Mouse (Mus musculus): ENCODE results near the gene Ranbp17.
"Not testable (repeated sequence)": the region's sequence is repeated elsewhere in the genome, so short reads cannot be mapped to it uniquely, and the experiment has no call there.

The Ranbp17 gene

DNA sequence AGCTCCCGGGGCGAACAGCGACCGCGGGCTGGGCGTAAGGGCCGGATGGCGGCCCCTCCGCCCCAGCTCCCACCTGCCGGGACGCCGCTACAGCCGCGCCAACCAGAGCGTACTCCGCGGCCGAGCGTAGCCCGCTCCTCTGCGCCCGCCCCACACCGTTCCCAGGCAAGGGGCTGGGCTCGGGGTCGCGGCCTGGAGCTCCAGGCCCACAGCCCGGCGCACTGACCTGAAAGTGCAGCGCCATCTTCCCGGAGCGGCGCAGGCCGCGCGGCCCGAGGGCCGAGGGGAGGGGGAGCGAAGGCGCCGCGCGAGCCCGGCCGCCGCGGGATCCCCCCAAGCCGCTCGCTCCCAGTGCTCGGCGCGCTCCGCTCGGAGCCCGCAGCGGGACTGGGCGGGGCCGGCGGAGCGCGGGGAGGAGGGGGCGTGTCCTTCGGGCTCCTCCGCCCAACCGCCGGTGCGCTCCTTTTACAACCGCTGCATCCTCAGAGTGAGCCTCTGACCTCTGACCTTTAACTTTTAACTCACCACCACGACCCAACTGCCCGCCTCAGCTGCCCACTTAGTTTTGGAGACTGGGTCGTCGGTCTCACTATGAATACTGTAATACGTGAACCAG, at the start of gene Ranbp17:
Ranbp17 (minus strand) TSS at position 371 of the 616 bp plus-strand sequence.
- peak; percentile 1 to 4 for DNase-seq

DNA sequence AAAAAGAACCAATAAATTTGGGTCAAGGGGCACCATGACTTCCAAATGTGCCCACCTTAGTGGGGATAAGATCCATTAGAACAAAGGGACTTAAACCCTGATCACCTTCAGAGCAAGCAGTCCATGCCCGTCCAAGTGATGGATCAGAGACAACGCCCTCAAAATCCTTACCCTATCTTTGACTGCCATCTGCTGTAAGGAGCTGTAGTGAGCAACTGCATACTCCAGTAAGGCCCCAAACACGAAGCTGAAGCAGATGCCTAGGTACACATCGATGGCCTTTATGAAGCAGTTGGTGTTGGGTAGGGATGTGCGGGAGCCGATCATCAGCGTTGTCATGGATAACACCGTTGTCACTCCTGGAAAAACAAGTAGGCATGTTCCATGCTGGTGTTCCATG, 40.6 kb upstream of the Ranbp17 start:
- no peak for DNase-seq

DNA sequence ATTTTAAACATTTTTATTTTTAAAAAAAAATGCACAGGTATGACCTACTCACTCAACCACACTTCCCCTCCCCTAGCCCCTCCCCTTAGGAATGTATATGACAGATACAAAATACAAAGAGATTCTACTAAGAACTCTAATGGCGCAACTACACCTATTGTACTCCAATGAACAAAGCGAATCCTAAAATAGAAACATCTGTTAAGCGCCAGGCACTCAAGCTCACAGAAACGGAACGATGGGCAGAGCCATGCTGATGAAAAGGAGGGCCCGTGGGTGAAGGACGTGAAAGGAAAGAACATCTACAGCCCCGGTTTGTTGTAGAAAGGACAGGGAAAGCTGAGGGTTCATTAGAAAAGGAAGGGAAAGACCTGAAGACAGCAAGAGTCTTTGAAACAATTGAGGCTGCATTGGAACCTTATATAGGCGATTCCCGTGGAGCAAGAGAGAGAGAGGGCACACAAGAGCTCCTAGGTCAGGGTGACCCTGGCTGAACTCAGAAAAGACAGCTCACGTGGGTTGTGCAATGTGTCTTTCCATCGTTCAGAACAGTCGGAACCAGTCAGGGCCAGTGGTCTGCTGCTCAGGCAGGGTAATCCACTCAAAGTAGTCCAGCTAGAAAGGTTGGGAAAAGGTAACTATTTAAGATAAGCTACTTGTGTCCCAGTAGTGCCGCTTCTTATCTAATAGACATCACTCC, 37.5 kb upstream of the Ranbp17 start:
- no peak for DNase-seq

GRCm38 (mm10) chr11:33547386-33547785, 33.8 kb upstream of the Ranbp17 start:
- no peak for DNase-seq

- DNase-seq, result no peak
These were observed 31.4 kb upstream of the Ranbp17 start for GRCm38 (mm10) chr11:33544945-33545344.

- DNase-seq, result no peak
These were observed 30.6 kb upstream of the Ranbp17 start for GRCm38 (mm10) chr11:33544121-33544520.

DNA sequence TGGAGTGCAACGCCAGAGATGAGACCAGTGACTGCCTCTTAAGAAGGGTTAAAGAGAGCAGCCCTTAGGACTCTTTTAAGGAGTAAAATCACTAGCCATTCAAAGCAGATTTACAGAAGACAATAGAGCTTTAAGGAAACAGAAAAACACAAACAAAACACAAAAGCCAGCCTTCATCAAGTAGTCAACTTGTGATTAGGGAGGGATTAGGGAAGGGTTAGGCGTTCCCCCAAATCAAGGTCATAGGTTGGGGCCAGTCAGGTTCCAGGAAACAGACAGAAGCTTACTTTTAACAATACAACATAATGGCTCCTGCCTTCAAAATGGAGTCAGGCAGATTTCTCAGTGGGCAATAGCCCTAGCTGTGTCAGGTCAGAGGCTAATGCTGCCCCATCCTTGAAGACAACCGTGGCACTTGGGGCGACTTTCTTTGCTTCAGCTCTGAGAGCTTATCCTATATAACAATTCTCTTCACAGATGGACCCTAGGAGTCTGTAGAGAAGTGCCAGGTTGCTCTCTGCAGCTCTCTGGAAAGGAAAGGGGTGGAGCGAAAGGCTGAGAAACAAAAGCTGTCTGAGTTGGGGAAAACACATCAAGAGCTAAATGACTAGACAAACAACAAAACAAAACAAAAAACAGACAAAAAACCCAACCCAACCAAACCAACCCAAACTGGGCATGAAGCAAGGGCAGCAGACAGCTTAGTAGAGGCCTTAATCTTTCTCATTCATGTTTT, 24.0 kb upstream of the Ranbp17 start:
- DNase-seq, result no peak

DNA sequence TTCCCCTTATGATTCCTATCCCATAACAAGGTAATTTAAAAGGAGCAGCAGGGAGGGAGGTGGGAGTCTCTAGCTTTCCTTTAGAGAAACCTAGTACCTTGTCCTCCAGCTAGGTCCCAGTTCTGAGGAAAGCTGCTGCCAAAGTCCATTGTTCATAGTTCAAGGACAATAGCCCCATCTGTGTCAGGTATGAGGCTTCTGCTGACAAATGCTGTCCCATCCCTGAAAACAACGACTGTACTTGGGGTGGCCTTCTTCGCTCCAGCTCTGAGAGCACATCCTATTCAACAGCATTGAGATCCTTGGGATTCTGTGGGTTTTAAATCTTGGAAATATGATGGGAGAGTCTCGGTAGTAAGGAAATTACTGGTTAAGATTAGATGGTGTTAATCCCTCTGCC, 23.1 kb upstream of the Ranbp17 start:
- no peak for DNase-seq

- no peak for DNase-seq
These were observed 21.0 kb upstream of the Ranbp17 start for GRCm38 (mm10) chr11:33534541-33534940.

GRCm38 (mm10) chr11:33533577-33533976, 20.0 kb upstream of the Ranbp17 start:
- DNase-seq, result no peak

DNA sequence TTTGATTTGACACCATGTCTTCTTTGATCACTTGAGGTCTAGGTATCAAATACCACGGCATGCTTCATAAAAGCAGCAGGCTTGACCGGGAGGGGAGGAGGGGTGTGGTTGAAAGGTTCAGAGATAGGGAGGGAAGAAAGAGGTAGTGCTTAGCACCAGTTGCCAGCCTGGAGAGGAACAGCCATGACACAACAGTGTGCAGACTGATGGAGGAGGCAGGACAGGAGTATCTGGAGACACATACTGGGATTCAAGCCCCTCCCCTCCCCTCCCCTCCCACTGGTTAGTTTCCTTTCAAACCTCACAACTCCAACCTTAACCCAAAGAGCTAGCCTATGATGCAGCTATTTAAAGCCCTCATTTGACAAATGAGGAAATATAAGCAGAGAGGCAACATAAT, 16.0 kb upstream of the Ranbp17 start:
- DNase-seq, result no peak

DNA sequence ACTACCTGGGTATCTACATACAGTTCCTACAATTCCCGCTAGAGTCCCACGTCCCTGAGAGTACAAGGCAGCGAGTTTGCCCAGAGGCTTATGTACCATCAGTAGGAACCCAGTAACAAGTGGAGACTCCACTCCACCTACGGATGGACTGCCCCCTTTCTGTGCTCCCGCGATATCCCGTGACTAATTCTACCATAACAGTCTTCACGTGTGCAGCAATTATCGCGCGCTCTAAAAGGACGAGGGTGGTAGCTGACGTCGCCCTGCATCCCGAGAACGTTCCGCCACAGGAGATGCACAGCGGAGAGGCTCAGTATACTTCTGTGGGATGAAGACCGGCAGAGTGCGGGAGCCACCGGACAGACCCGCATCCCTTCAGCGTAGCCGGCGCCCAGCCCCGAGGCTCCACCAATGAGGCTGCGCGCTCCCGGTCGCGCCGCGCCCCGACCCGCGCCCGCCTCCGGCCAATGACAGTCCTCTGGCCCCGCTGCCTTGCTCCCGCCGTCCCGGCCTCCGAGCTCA, 631 bp downstream of the Ranbp17 start:
- DNase-seq, result peak; percentile 1

DNA sequence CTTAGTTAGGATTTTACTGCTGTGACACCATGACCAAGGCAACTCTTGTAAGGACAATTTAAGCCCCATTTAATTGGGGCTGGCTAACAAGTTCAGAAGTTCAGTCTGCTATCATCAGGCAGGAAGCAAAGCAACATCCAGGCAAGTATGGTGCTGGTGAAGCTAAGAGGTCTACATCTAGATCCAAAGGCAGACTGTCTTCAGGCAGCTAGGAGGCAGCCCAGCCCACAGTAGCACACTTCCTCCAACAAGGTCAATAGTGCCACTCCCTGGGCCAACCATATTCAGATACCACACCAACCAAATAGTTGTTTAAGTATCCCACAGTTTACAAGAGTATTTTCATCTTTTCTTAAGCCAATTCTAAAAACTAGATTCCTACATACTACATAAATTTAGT, 4.1 kb downstream of the Ranbp17 start:
- DNase-seq, result no peak

DNA sequence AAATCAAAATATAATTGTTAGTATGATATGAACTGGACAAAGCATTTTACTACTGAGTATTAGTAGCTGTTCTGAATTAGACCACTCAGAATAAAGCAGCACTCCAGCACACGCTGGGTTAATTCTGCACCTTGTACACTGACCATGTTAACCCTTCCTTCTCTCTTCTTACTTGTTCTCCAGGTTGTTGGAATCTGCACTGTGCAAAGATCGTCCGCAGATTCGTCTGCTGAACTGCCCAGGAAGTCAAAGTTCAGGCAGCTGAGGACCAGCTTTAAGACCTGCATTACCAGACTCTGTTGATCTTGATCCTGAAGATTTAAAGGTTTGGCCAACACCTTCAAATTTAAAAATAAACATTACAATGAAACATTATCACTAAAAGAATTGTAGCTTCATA, 27.8 kb downstream of the Ranbp17 start:
- no peak for DNase-seq

DNA sequence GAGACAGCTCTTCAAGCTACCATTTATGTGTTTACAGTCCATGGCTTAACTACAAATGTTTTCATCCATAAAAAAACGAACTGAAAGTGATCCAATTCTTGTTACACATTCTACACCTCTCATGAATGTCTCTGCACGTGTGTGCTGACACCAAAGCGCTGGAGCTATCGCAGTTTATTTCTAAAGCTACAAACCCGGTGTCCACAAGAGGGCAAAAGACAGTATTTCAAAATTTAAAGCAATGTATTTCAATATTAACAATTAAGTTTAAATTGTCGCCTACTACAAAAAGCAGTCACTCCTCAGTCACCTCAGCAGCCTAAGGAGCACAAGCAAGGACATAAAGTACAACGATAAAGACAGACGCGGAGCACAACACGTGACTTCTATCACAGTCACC, 33.1 kb downstream of the Ranbp17 start:
- DNase-seq, result no peak

GRCm38 (mm10) chr11:33479209-33479608, 34.3 kb downstream of the Ranbp17 start:
- no peak for DNase-seq

DNA sequence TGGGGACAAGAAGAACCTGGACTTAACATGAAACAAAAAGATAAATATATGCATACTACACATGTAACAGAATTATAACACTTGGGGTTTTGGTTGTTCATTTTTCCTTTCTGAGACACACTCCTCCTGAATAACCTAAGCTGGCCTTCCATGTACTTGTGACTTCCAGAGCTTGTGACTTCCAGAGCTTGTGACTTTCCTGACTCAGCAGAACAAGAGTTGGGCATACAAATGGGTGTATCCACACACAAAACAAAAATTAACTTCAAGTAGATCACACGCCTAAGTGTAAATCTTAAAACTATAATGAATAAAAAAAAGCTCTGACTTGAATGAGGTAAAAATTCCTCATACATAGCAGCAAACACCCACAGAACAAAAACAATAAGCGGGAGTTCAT, 36.9 kb downstream of the Ranbp17 start:
- DNase-seq, result no peak

DNA sequence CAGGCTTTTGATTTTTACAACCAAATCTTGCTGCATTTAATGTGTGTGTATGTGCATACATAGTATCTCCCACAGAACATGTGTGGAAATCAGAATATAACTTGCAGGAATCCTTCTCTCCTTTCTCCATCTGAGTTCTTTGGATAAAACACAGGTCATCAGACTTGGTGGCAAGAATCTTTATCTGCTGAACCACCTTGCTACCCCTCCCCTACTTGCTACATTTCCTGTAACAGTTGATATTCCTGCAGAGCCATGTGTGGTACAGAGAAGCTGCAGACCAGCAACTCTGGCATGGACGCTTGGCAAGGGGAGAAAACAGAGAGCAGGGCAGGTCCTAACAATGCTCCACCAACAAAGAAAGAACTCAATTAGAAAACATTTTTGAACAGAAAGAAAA, 52.4 kb downstream of the Ranbp17 start:
- DNase-seq, result no peak

DNA sequence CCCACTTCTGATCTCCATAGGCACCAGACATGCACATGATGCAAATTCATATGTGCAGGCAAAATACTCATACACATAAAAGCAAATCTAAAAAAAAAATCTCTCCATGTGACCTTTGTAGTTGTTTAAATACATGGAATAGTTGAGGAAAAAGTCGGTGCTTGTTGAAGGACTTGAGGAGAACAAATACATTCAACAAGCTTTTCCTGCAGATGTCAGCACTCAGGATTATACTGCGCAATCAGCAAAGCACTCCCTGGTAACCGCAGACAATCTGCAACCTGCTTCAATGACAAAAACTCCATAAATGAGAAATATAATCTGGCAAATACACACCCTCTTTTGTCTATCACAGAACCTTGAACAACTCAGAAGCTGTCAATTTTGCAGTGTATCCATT, 59.5 kb downstream of the Ranbp17 start:
- no peak for DNase-seq

- no peak for DNase-seq
These were observed 79.7 kb downstream of the Ranbp17 start for GRCm38 (mm10) chr11:33433813-33434212.

DNA sequence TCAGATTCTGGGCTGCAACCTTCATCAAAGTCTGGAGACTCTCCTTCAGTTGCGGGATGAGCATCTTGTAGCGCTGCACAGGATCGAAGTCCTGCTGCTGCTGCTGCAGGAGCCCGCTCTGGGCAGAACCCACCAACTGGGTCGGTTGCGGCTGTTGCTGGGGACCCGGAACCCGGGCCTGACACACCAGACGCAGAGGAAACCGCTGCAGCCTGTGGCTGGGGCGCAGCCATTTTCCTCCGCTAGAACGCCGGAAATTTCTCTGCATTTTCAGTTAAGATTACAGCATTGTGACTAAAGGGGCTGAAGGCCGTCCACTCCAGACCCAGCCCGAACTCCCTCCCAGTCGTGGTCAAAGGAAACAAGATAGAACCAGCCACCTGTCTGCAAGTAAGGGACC, 85.3 kb downstream of the Ranbp17 start:
- DNase-seq, result not testable (repeated sequence)

- not testable (repeated sequence) for DNase-seq
These were observed 85.8 kb downstream of the Ranbp17 start for GRCm38 (mm10) chr11:33427789-33428188.

- DNase-seq, result no peak
These were observed 91.3 kb downstream of the Ranbp17 start for GRCm38 (mm10) chr11:33422226-33422625.

- DNase-seq, result no peak
These were observed 108.9 kb downstream of the Ranbp17 start for GRCm38 (mm10) chr11:33404651-33405050.
